8 mouse cellular contexts compared by ENCODE assay signal in the genomic region with DNA sequence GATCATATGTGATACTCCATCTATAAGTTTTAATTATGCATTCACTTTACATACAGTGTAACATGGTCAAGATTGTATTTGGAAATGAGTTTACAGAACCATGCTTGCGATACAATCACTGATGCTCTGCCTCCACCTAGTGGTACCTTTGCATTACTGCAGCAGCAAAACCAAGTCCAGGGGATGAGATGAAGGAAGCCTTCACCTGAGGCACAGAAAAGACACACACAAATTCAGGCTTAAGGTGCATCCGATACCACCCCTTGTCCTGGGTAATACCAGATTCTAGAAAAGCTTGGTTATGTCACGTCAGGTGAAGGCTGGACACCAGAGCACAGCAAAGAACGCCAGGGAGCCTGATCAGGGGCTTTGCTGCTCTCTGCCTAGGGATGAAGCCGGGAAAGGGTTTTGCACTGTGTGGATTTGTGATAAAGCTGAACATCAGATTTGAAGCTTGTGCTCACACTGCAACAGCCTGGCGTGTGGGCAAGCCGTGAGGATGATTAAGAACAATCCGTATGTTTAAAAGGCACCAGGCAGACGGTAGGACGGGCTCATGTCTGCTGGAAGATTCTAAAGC. TPM values are rescaled to one million over a fixed set of nuclear protein-coding genes. Genes with fewer than 3 reads are reported as not detected.
DNase-seq lines count a peak whose midpoint lies in the region; ATAC-seq and TF ChIP-seq lines count a peak whose summit lies in the region.

No protein-coding gene starts in this region.

- no peak for TF ChIP-seq EP300 in liver, postnatal 0 days (IDR thresholded peaks at IDR 0.05; ENCODE audit: low read depth)

- no peak overlapping the region for H3K27ac ChIP-seq in liver, postnatal 0 days (ENCODE audit: low read depth)

- H3K9me3 ChIP-seq in liver, postnatal 0 days (ENCODE audit: low read length), result no peaks in the 10 kb centered on the region

- no peak overlapping the region for H3K4me2 ChIP-seq in liver, postnatal 0 days (ENCODE audit: low read depth, low read length)

- 41% methylated on average over 10 of the region's 10 CpGs for WGBS in liver, postnatal 0 days (ENCODE audit: insufficient replicate concordance)

- peaks cover 10% of the 10 kb centered on the region for H3K36me3 ChIP-seq in liver, postnatal 0 days (replicated peaks; ENCODE audit: insufficient read depth, low read length)

- DNase-seq in B cell, adult 2 months, result peak; percentile 51 to 56
- DNase-seq in MN1 (ENCODE audit: low spot score), result peak; percentile 81
- peak; percentile 39 to 49 for DNase-seq in heart, postnatal 36 days
- DNase-seq in kidney, postnatal 36 days, result peak; percentile 45 to 64
- DNase-seq in liver, postnatal 0 days, result peak; percentile 39
- DNase-seq in retina, adult 2 months (ENCODE audit: low read depth, low spot score), result peak; percentile 71
- DNase-seq in gastrocnemius, postnatal 10 days, result no peak

- peak; percentile 87 for ATAC-seq in common myeloid progenitor, adult 5-6 weeks (replicated peaks; ENCODE audit: low read depth, poor library complexity, severe bottlenecking)
- ATAC-seq in liver, postnatal 0 days, result no peak

- H3K9ac ChIP-seq in liver, postnatal 0 days (replicated peaks), result no peak overlapping the region

- peak; percentile 97 for TF ChIP-seq CTCF in liver, postnatal 0 days (IDR thresholded peaks at IDR 0.05; ENCODE audit: low read depth)

- H3K27me3 ChIP-seq in liver, postnatal 0 days (ENCODE audit: insufficient read depth, low read length), result 0 out of 2 replicates have a peak, but pooled peaks cover 4% of the 10 kb centered on the region

- intact Hi-C loops in heart, postnatal 36 days (cut with DNase I), result loop anchor here (1.0 kb wide), 1 partner anchor 255 kb away; no protein-coding TSS in a partner anchor

- H3K4me1 ChIP-seq in liver, postnatal 0 days (ENCODE audit: insufficient read depth), result no peaks in the 10 kb centered on the region

- no peak overlapping the region for H3K4me3 ChIP-seq in liver, postnatal 0 days (ENCODE audit: low read depth, low read length)

RNA-seq across cellular contexts. Expression of a gene that starts 29.4 kb away (rescaled TPM):
- 24.4 and 26.0 TPM in 2 replicates for total RNA-seq in common myeloid progenitor, adult 5-6 weeks (2017)
- total RNA-seq in heart, postnatal 36 days (2021), result 100 to 1,000 TPM; 231 to 233 TPM
- 8.2 and 10.7 TPM in 2 replicates for polyA plus RNA-seq in liver, postnatal 0 days (2015; fragmentation: Nextera tagmentation; extraction: Ambion mirVana)
- total RNA-seq in gastrocnemius, postnatal 10 days (2021), result 100 to 1,000 TPM in 1 of 2 experiments, 10 to 100 TPM in 1; 98.4 to 111 TPM

RNA-seq across cellular contexts. Expression of a gene that starts 40.6 kb away (rescaled TPM):
- total RNA-seq in common myeloid progenitor, adult 5-6 weeks (2017), result not detected in 2 replicates
- 1 to 10 TPM; 4.4 to 6.3 TPM for total RNA-seq in heart, postnatal 36 days (2021)
- 0.13 and 0.14 TPM in 2 replicates for polyA plus RNA-seq in liver, postnatal 0 days (2015; fragmentation: Nextera tagmentation; extraction: Ambion mirVana)
- total RNA-seq in gastrocnemius, postnatal 10 days (2021), result 10 to 100 TPM in 1 of 2 experiments, 1 to 10 TPM in 1; 9.3 to 13.1 TPM
